Mouse (Mus musculus) spleen, postnatal 0 days (tissue): Measurements from ENCODE around the gene Foxj1. TPM values are rescaled to one million over a fixed set of nuclear protein-coding genes. Genes with fewer than 3 reads are reported as not detected.

Source experiments
- polyA plus RNA-seq: library from polyadenylated mRNA; unstranded; fragments of >200 nt; fragmentation: Nextera tagmentation; extraction: Ambion mirVana; gene quantifications from 2 replicates; pipeline ENCODE4 v1.2.1, GENCODE M21; 2015

The Foxj1 gene
- polyA plus RNA-seq, result 0.06 TPM in 1 of 2 replicates, not detected in the other

GRCm38 (mm10) chr11:116335244-116336036 lies at the start of gene Foxj1:
Foxj1 (minus strand) TSS chr11:116335399.

GRCm38 (mm10) chr11:116307019-116307725 lies 28.0 kb downstream of the Foxj1 start, which contains the start of gene Exoc7:
Exoc7 (minus strand) TSS chr11:116307233.

GRCm38 (mm10) chr11:116280751-116281663 lies 54.2 kb downstream of the Foxj1 start, which contains the start of gene Galr2:
Galr2 (plus strand) TSS chr11:116280939.

Other genes with a start within 250 kb of the Foxj1 start
- gene Wbp2, start 248.4 kb downstream of the Foxj1 start, polyA plus RNA-seq, result 64.4 and 65.7 TPM in 2 replicates
- 11.4 and 13.6 TPM in 2 replicates for gene Trim47, start 208.2 kb downstream of the Foxj1 start, polyA plus RNA-seq
- 2.3 and 3.0 TPM in 2 replicates for gene Trim65, start 204.3 kb downstream of the Foxj1 start, polyA plus RNA-seq
- gene Mrpl38, start 196.5 kb downstream of the Foxj1 start, polyA plus RNA-seq, result 41.2 and 42.0 TPM in 2 replicates
- 6.1 and 6.6 TPM in 2 replicates for gene Fbf1, start 167.2 kb downstream of the Foxj1 start, polyA plus RNA-seq
- gene Ten1, start 136.5 kb downstream of the Foxj1 start, polyA plus RNA-seq, result 47.1 and 53.1 TPM in 2 replicates
- gene Acox1, start 136.4 kb downstream of the Foxj1 start, polyA plus RNA-seq, result 9.7 and 11.3 TPM in 2 replicates
- gene Evpl, start 97.3 kb downstream of the Foxj1 start, polyA plus RNA-seq, result 0.51 and 0.87 TPM in 2 replicates
- 35.5 and 40.3 TPM in 2 replicates for gene Srp68, start 61.2 kb downstream of the Foxj1 start, polyA plus RNA-seq
- gene Galr2, start 54.5 kb downstream of the Foxj1 start, polyA plus RNA-seq, result 0.06 and 0.21 TPM in 2 replicates
- gene Exoc7, start 28.2 kb downstream of the Foxj1 start, polyA plus RNA-seq, result 29.6 and 30.9 TPM in 2 replicates
- 2.4 and 3.9 TPM in 2 replicates for gene Rnf157, start 77.6 kb upstream of the Foxj1 start, polyA plus RNA-seq
- 55.6 and 56.2 TPM in 2 replicates for gene Ubald2, start 98.7 kb upstream of the Foxj1 start, polyA plus RNA-seq
- gene Qrich2, start 130.8 kb upstream of the Foxj1 start, polyA plus RNA-seq, result 0.05 TPM in 1 of 2 replicates, not detected in the other
- gene Prpsap1, start 158.8 kb upstream of the Foxj1 start, polyA plus RNA-seq, result 58.5 and 67.8 TPM in 2 replicates
- gene Sphk1, start 195.5 kb upstream of the Foxj1 start, polyA plus RNA-seq, result 90.3 and 93.6 TPM in 2 replicates
- 26.9 and 34.7 TPM in 2 replicates for gene Ube2o, start 246.0 kb upstream of the Foxj1 start, polyA plus RNA-seq